Mouse (Mus musculus) limb, embryonic 12.5 days (tissue): ENCODE data around the gene Apod. TPM values are rescaled to one million over a fixed set of nuclear protein-coding genes. Genes with fewer than 3 reads are reported as not detected.
A peak's percentile ranks its signal among the peaks of the same experiment; 100 is the strongest.
"Not testable (repeated sequence)": the region's sequence is repeated elsewhere in the genome, so short reads cannot be mapped to it uniquely, and the experiment has no call there.

Experiments
- ATAC-seq: fragments of 200-750 bp; cut with Nextera tagmentation; 2 replicates; pipeline ENCODE4 v1.8.0; 2017; ENCODE audit warnings: low read depth, moderate TSS enrichment; ENCODE audit not compliant: insufficient number of reproducible peaks, insufficient read depth, low FRiP score, low TSS enrichment
- H3K27ac ChIP-seq: fragments of 300-500 bp; sonication (generic); 2 replicates; pipeline ENCODE4 v1.5.1; 2016; ENCODE audit warnings: mild to moderate bottlenecking, moderate library complexity
- H3K27me3 ChIP-seq: fragments of 300-500 bp; sonication (generic); 2 replicates; pipeline ENCODE4 v1.6.1; 2016; ENCODE audit warnings: mild to moderate bottlenecking, moderate library complexity
- H3K36me3 ChIP-seq: fragments of 300-500 bp; sonication (generic); 2 replicates; pipeline ENCODE4 v1.6.1; 2016; ENCODE audit warnings: mild to moderate bottlenecking, moderate library complexity
- H3K4me1 ChIP-seq: fragments of 300-500 bp; sonication (generic); replicated peaks from 2 replicates; pipeline ENCODE4 v1.6.1; 2016
- H3K4me2 ChIP-seq: fragments of 300-500 bp; sonication (generic); 2 replicates; pipeline ENCODE4 v1.6.1; 2016; ENCODE audit warnings: mild to moderate bottlenecking, moderate library complexity
- H3K4me3 ChIP-seq: fragments of 300-500 bp; sonication (generic); replicated peaks from 2 replicates; pipeline ENCODE4 v1.5.1; 2016; ENCODE audit warnings: mild to moderate bottlenecking
- H3K9ac ChIP-seq: fragments of 300-500 bp; sonication (generic); replicated peaks from 2 replicates; pipeline ENCODE4 v1.6.1; 2016; ENCODE audit warnings: mild to moderate bottlenecking, moderate library complexity
- H3K9me3 ChIP-seq: fragments of 300-500 bp; sonication (generic); 2 replicates; pipeline ENCODE4 v1.6.1; 2016; ENCODE audit warnings: mild to moderate bottlenecking, moderate library complexity
- WGBS: fragments of 180-500 bp; shearing (Covaris S2); methylation state at CpG from one replicate; pipeline ENCODE4 v1.1.7; 2016; 5-methylcytosine and 5-hydroxymethylcytosine counted together
- polyA plus RNA-seq: library from polyadenylated mRNA; unstranded; fragments of >200 nt; fragmentation: Nextera tagmentation; extraction: Ambion mirVana; gene quantifications from 2 replicates; pipeline ENCODE4 v1.2.1, GENCODE M21; 2016

Apod gene
- polyA plus RNA-seq, 1 experiment from 2014 or later, result 13.8 TPM

GRCm38 (mm10) chr16:31321501-31321900, 6.9 kb upstream of the Apod start:
- 83% methylated on average over 4 of the region's 4 CpGs for WGBS
- no peak for ATAC-seq
- Histone ChIP-seq H3K27ac (no peak overlapping the region), H3K27me3 (no peaks in the 10 kb centered on the region), H3K4me2 (no peak overlapping the region), H3K9ac (no peak overlapping the region), H3K4me3 (no peak overlapping the region), H3K9me3 (no peaks in the 10 kb centered on the region), H3K4me1 (peaks cover 14% of the 10 kb centered on the region; the same call in 1 of the 2 replicates), H3K36me3 (no peaks in the 10 kb centered on the region)

- H3K9me3 ChIP-seq, result no peaks in the 10 kb centered on the region
- WGBS, result 72% methylated on average over 7 of the region's 7 CpGs
- no peak overlapping the region for H3K27ac ChIP-seq
- no peak overlapping the region for H3K4me3 ChIP-seq
- no peaks in the 10 kb centered on the region for H3K27me3 ChIP-seq
- ATAC-seq, result no peak
- H3K4me1 ChIP-seq, result peaks cover 12% of the 10 kb centered on the region; the same call in 1 of the 2 replicates
- H3K4me2 ChIP-seq, result no peak overlapping the region
- H3K36me3 ChIP-seq, result no peaks in the 10 kb centered on the region
- no peak overlapping the region for H3K9ac ChIP-seq
Observed at GRCm38 (mm10) chr16:31320954-31321353, 6.3 kb upstream of the Apod start.

DNA sequence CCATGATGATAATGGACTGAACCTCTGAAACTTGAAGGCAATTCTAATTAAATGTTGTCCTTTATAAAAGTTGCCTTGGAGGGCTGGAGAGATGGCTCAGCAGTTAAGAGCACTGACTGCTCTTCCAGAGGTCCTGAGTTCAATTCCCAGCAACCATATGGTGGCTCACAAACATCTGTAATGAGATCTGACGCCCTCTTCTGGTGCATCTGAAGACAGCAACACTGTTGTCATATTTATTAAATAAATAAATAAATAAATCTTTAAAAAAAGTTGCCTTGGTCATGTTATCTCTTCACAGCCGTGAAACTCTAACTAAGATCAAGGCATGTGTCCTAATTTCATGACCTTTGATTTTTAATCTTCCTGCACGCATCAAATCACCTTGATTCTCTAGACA, 5.1 kb upstream of the Apod start:
- 80% methylated on average over 3 of the region's 3 CpGs for WGBS

DNA sequence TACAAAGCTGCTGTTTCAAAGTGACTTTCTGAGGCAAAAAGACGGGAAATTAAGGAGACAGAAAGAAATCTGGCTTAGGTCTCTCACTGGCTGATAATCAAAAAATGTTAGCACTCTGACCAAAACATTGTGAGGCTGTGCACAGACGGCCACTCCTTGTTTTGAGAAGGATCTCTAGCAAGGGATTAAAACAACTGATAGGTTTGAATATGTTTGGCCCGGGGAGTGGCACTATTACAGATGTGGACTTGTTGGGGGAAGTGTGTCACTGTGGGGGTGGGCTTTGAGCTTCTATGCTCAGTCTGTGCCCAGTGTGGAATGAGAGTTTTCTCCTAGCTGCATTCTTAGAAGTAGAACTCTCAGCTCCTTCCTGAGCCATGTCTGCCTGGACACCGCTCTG, 4.7 kb upstream of the Apod start:
- Histone ChIP-seq H3K27me3 (no peaks in the 10 kb centered on the region), H3K9me3 (no peaks in the 10 kb centered on the region), H3K9ac (no peak overlapping the region), H3K4me2 (no peak overlapping the region), H3K4me1 (peaks cover 22% of the 10 kb centered on the region), H3K27ac (no peak overlapping the region), H3K36me3 (no peaks in the 10 kb centered on the region), H3K4me3 (no peak overlapping the region)
- ATAC-seq, result no peak
- WGBS, result 65% methylated on average over 4 of the region's 4 CpGs

More for the DNA sequence above, 5.1 kb upstream of the Apod start:
- H3K9me3 ChIP-seq, ATAC-seq, H3K27ac ChIP-seq, H3K27me3 ChIP-seq, H3K9ac ChIP-seq, H3K4me2 ChIP-seq, H3K36me3 ChIP-seq, H3K4me3 ChIP-seq: not testable (repeated sequence)
- H3K4me1 ChIP-seq, result peaks cover 18% of the 10 kb centered on the region

DNA sequence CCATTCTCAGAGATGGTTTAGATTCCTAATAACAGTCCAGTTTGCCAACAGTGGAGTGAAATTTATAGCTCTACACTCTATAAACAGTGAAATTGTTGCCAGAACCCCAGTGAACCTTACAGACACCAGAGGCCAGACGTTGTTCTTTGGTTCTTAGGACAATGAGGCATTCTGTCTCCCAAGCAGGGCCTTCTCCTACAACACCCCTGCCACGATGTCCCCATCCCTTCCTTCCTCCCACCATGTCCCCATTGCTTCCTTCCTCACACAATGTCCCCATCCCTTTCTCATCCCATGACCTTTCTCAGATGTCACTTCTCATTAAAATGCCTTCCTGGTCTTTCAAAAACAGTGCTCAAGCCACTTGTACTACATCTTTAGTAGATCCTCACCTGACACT, 3.8 kb upstream of the Apod start:
- Histone ChIP-seq H3K4me1 (peaks cover 30% of the 10 kb centered on the region), H3K4me3 (no peak overlapping the region), H3K9me3 (no peaks in the 10 kb centered on the region), H3K36me3 (no peaks in the 10 kb centered on the region), H3K27me3 (no peaks in the 10 kb centered on the region), H3K4me2 (no peak overlapping the region), H3K27ac (no peak overlapping the region), H3K9ac (no peak overlapping the region)
- WGBS, result 58% methylated on average over 2 of the region's 2 CpGs
- ATAC-seq, result no peak

DNA sequence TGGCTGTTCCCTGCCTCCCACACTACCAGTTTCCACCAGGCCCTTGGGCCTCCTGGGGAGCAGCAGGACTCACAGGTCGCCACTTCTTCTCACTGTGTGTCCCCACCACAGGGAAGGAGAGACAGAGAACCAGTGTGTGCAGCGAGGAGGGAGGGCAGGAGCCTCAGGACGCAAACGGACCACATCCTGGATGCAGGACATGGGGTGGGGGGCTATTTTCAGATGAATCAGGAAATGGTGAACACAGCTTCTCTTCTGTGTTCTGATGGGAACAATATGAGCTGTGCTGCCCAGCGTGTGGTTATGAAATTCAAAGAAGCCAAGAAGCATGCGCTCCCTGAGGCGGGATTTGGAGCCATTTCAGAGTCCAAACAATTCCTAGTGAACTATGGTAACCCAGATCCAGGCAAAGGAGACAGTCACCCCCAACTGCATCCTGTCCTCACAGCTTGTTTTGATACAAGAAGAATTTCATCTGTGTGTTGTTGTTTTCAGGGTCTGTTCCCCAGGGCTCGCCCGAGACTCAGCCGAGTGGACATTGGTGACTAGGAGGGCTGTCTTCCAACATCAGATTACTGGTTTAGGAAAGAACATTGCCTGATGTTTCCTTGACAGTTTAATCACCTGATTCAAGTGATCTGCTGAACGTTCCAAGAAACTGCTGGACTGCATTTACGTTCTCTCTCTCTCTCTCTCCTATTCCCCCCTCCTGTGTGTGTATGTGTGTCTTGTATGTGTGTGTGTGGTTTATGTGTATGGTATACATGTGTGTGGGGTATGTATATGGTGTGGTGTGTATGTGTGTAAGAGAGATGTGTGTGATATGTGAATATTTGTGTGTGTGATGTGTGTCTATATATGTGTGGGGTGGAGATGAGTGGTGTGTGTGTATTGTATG, 1.9 kb upstream of the Apod start:
- not testable (repeated sequence) for H3K4me3 ChIP-seq, ATAC-seq, H3K36me3 ChIP-seq, H3K9me3 ChIP-seq, H3K27me3 ChIP-seq, H3K4me2 ChIP-seq, H3K9ac ChIP-seq
- 55% methylated on average over 12 of the region's 12 CpGs for WGBS
- Histone ChIP-seq H3K27ac (0 out of 2 replicates have a peak overlapping the region, but pooled peaks have one; percentile 23), H3K4me1 (peaks cover 41% of the 10 kb centered on the region)

GRCm38 (mm10) chr16:31315294-31315693, 686 bp upstream of the Apod start:
- H3K27me3 ChIP-seq, result no peaks in the 10 kb centered on the region
- H3K4me2 ChIP-seq, result no peak overlapping the region
- ATAC-seq, result no peak
- no peak overlapping the region for H3K9ac ChIP-seq
- H3K27ac ChIP-seq, result peak overlapping the region; percentile 81
- H3K9me3 ChIP-seq, result no peaks in the 10 kb centered on the region
- no peaks in the 10 kb centered on the region for H3K36me3 ChIP-seq
- H3K4me3 ChIP-seq, result no peak overlapping the region
- H3K4me1 ChIP-seq, result peaks cover 43% of the 10 kb centered on the region
- WGBS, result 87% methylated on average over 4 of the region's 4 CpGs

DNA sequence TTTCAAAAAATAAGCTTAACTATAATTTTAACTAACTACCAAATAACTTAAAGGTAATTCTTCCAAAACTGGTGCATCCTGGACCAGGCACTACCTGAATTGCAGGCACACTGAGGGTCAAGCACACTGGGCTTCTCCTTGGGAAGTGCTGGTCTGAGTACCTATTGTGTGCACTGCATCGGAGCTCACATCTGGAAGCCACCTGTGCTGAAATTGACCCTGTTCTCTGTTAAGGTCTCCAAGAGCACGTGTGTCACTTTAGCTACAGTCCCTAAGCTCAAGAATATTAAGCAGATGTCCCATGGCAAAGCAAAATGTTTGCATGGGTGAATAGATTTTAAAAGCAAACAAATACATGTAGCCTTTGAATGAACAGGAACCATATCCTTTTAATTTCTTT, 997 bp downstream of the Apod start:
- Histone ChIP-seq H3K4me2 (no peak overlapping the region), H3K4me3 (no peak overlapping the region), H3K9me3 (no peaks in the 10 kb centered on the region), H3K27ac (peak overlapping the region; percentile 81; the same call in 1 of the 2 replicates), H3K36me3 (no peaks in the 10 kb centered on the region), H3K4me1 (peaks cover 43% of the 10 kb centered on the region), H3K27me3 (no peaks in the 10 kb centered on the region), H3K9ac (no peak overlapping the region)
- ATAC-seq, result no peak
- WGBS, result 12% methylated on average over 2 of the region's 2 CpGs

- Histone ChIP-seq H3K27ac (no peak overlapping the region), H3K27me3 (no peaks in the 10 kb centered on the region), H3K4me2 (no peak overlapping the region), H3K36me3 (no peaks in the 10 kb centered on the region), H3K9me3 (no peaks in the 10 kb centered on the region), H3K4me3 (no peak overlapping the region), H3K4me1 (peaks cover 43% of the 10 kb centered on the region), H3K9ac (no peak overlapping the region)
- ATAC-seq, result no peak
- 84% methylated on average over 3 of the region's 3 CpGs for WGBS
Observed at GRCm38 (mm10) chr16:31312296-31312695, 2.3 kb downstream of the Apod start.

DNA sequence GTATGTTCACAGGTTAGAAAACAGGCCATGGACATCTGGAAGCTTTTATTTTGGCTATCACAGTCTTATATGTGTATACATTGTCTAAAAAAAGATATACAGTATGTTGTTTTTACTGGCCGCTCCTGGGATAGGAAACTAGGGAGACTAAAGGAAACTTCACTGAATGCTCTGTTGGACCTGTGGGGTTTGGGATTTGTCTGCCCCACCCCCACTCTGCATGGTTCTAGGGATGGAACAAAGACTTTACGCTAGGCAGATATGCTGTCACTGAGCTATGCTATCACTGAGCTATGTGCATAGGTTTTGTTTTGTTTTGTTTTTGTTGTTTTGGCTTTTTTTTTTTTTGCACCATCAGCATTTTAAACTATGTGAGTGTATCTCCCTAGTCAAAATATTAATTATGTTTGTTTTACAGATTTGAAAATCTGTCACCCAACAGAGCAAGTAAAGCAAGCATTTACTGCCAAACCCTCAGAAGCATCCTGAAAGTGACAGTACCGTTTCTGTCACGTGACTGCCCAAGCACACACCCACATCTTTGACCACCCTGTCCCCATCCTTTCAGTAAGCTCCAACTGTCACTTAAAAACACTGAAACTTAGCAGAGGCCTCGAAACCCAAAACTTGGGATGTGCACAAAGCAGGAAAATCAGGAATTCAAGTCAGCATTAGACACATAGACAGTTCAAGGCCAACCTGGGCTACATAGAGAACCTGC, 9.2 kb downstream of the Apod start:
- H3K4me1 ChIP-seq, result peaks cover 6% of the 10 kb centered on the region
- no peaks in the 10 kb centered on the region for H3K27me3 ChIP-seq
- H3K9ac ChIP-seq, result no peak overlapping the region
- ATAC-seq, result no peak
- WGBS, result 80% methylated on average over 5 of the region's 5 CpGs
- no peak overlapping the region for H3K27ac ChIP-seq
- H3K36me3 ChIP-seq, result no peaks in the 10 kb centered on the region
- no peaks in the 10 kb centered on the region for H3K9me3 ChIP-seq
- no peak overlapping the region for H3K4me2 ChIP-seq
- no peak overlapping the region for H3K4me3 ChIP-seq

DNA sequence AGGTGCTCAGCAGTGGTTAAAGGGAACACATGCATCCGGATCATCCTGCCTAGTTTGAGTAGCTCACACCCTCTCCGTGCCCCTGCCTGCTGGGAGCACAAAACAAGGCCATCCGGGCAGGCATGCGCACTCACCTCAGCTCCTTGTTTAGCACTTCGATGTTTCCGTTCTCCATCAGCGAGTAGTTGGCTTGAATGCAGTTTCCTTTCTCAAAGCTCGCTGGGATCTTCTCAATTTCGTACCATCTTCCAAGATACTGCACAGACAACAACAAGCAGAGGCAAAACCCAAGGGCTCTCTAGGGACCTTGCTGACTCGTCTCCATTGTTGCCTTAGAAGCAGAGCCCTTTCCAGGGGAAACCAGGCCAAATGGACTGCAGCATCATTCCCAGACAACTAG, 11.3 kb downstream of the Apod start:
- 81% methylated on average over 10 of the region's 10 CpGs for WGBS
- no peak overlapping the region for H3K9ac ChIP-seq
- H3K36me3 ChIP-seq, result no peaks in the 10 kb centered on the region
- H3K9me3 ChIP-seq, result no peaks in the 10 kb centered on the region
- peaks cover 19% of the 10 kb centered on the region for H3K4me1 ChIP-seq
- no peak for ATAC-seq
- no peaks in the 10 kb centered on the region for H3K27me3 ChIP-seq
- H3K27ac ChIP-seq, result no peak overlapping the region
- no peak overlapping the region for H3K4me2 ChIP-seq
- no peak overlapping the region for H3K4me3 ChIP-seq
